ENCODE assay signal across 16 mouse cellular contexts in genomic region chr14:25373167-25373566, GRCm38 (mm10).
DNase-seq lines count a peak whose midpoint lies in the region; TF ChIP-seq lines count a peak whose summit lies in the region.
"Had no signal": no experiment of that assay in that cellular context is flagged by ENCODE, and none has a peak within 500 bp of the region (broad histone marks: within the 10 kb centered on the region; RNA-seq: fewer than 3 reads in every experiment).

No protein-coding gene starts in this region.

- H3K9me3 ChIP-seq in heart, embryonic 10.5 days = no peaks in the 10 kb centered on the region
- peaks cover 5% of the 10 kb centered on the region; the same call in 1 of the 2 replicates for H3K9me3 ChIP-seq in embryonic facial prominence, embryonic 10.5 days
- H3K9me3 ChIP-seq: intestine, embryonic 15.5 days had no signal

- no peaks in the 10 kb centered on the region for H3K27me3 ChIP-seq in heart, embryonic 10.5 days (ENCODE audit: insufficient read depth, poor library complexity, severe bottlenecking)
- H3K27me3 ChIP-seq in embryonic facial prominence, embryonic 10.5 days (replicated peaks; ENCODE audit: low read depth, poor library complexity, severe bottlenecking) = no peaks in the 10 kb centered on the region
- H3K27me3 ChIP-seq: embryonic facial prominence, embryonic 13.5 days; heart, embryonic 13.5 days; hindbrain, embryonic 13.5 days; intestine, embryonic 15.5 days had no signal

- H3K27ac ChIP-seq in heart, embryonic 10.5 days = peak overlapping the region; percentile 44
- peak overlapping the region; percentile 85; the same call in 1 of the 2 replicates for H3K27ac ChIP-seq in layer of hippocampus, adult 2 months
- H3K27ac ChIP-seq in embryonic facial prominence, embryonic 10.5 days (replicated peaks) = 0 out of 2 replicates have a peak overlapping the region, but pooled peaks have one; percentile 45
- H3K27ac ChIP-seq: embryonic facial prominence, embryonic 13.5 days; heart, embryonic 13.5 days; intestine, embryonic 15.5 days had no signal

- WGBS in heart, embryonic 10.5 days = 83% methylated on average over 4 of the region's 4 CpGs
- whole genome bisulfite sequencing in embryonic facial prominence, embryonic 10.5 days = 95% methylated on average over 4 of the region's 4 CpGs

- no peak overlapping the region for H3K4me3 ChIP-seq in heart, embryonic 10.5 days
- no peak overlapping the region for H3K4me3 ChIP-seq in layer of hippocampus, adult 2 months
- H3K4me3 ChIP-seq in embryonic facial prominence, embryonic 10.5 days = no peak overlapping the region
- H3K4me3 ChIP-seq: embryonic facial prominence, embryonic 13.5 days; heart, embryonic 13.5 days; hindbrain, embryonic 13.5 days; intestine, embryonic 15.5 days had no signal

- DNase-seq in heart, embryonic 10.5 days (ENCODE audit: low spot score) = no peak
- DNase-seq in heart, postnatal 10 days = no peak
- no peak for DNase-seq in layer of hippocampus, adult 2 months (ENCODE audit: low spot score in 2 of 2)
- no peak for DNase-seq in layer of hippocampus, adult 8-10 months (ENCODE audit: low spot score in 2 of 2)
- no peak for DNase-seq in embryonic facial prominence, embryonic 10.5 days (ENCODE audit: low spot score)
- DNase-seq in fat pad, adult 2 months (ENCODE audit: extremely low read depth, low read depth, low spot score) = peak; percentile 65
- DNase-seq in layer of hippocampus, adult 11-12 months (ENCODE audit: low spot score) = no peak
- DNase-seq: adrenal gland, adult 8-10 months; adrenal gland, postnatal 36 days; cerebellum, adult 9-10 months; gastrocnemius, postnatal 10 days had no signal

- intact Hi-C loops in heart, postnatal 10 days (cut with DNase I) = loop anchor here (2.0 to 10.0 kb wide), 2 partner anchors 594 to 868 kb away; no protein-coding TSS in a partner anchor

- H3K36me3 ChIP-seq in heart, embryonic 10.5 days = peaks cover 10% of the 10 kb centered on the region; the same call in 1 of the 2 replicates
- H3K36me3 ChIP-seq in embryonic facial prominence, embryonic 10.5 days (replicated peaks) = peaks cover 8% of the 10 kb centered on the region; the same call in 1 of the 2 replicates
- H3K36me3 ChIP-seq: embryonic facial prominence, embryonic 13.5 days; G1E; intestine, embryonic 15.5 days had no signal

- peaks cover 46% of the 10 kb centered on the region for H3K4me1 ChIP-seq in heart, embryonic 10.5 days
- peaks cover 43% of the 10 kb centered on the region for H3K4me1 ChIP-seq in embryonic facial prominence, embryonic 10.5 days

- TF ChIP-seq CTCF in layer of hippocampus, adult 2 months (conservative IDR thresholded peaks at IDR 0.05) = no peak
